Mouse (Mus musculus): ENCODE data around the gene Galns. TPM values are rescaled to one million over a fixed set of nuclear protein-coding genes. Genes with fewer than 3 reads are reported as not detected.
A peak's percentile ranks its signal among the peaks of the same experiment; 100 is the strongest.

Galns gene
- polyA plus RNA-seq, 1 experiment from 2014 or later, result 12.5 TPM

DNA sequence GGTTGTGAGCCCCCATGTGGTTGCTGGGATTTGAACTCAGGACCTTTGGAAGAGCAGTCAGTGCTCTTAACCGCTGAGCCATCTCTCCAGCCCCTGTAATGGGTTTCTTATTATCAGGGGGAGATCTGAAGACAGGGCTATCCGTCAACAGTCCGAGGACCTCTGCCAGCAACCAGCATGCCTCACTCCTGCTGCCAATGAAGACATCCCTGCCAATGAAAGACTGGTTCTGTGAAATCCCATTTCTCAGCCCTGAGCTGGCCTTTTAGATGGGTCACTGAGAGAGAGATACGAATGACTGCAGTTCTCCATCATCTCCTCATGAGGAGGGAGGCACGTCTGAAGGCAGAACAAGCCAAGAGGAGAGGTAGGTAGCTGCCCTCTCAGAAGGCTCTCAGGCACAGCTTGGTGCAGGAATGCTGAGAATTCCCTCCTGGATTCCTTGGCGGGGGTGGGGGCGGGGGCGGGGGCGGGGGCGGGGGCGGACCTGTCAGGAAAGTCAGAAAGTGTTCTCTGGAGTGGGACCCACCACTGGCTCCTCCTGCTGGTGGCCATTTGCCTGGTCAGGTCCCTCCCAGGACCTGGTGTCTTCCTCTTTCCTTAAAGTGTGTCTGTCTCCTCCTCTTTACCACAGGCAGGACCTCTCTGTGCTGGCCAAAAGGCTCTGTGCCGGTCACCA lies 52.5 kb downstream of the Galns start:
- peak; percentile 54 for TF ChIP-seq CTCF (IDR thresholded peaks at IDR 0.05; ENCODE audit: low read depth)
- ATAC-seq (ENCODE audit: insufficient read depth) (peak; percentile 51), DNase-seq (peak; percentile 65)
- no peak overlapping the region for H3K9ac ChIP-seq
- H3K27me3 ChIP-seq (ENCODE audit: insufficient read depth, low read length), result no peaks in the 10 kb centered on the region
- peaks cover 15% of the 10 kb centered on the region for H3K4me1 ChIP-seq (ENCODE audit: insufficient read depth)
- H3K4me3 ChIP-seq (ENCODE audit: low read depth, low read length), result no peak overlapping the region
- H3K36me3 ChIP-seq (ENCODE audit: insufficient read depth), result no peaks in the 10 kb centered on the region
- peak overlapping the region; percentile 51 for H3K27ac ChIP-seq (ENCODE audit: low read depth)
- no peak overlapping the region for H3K4me2 ChIP-seq
- H3K9me3 ChIP-seq (ENCODE audit: low read depth, low read length), result no peaks in the 10 kb centered on the region
- WGBS, result 5% methylated on average over 12 of the region's 12 CpGs

DNA sequence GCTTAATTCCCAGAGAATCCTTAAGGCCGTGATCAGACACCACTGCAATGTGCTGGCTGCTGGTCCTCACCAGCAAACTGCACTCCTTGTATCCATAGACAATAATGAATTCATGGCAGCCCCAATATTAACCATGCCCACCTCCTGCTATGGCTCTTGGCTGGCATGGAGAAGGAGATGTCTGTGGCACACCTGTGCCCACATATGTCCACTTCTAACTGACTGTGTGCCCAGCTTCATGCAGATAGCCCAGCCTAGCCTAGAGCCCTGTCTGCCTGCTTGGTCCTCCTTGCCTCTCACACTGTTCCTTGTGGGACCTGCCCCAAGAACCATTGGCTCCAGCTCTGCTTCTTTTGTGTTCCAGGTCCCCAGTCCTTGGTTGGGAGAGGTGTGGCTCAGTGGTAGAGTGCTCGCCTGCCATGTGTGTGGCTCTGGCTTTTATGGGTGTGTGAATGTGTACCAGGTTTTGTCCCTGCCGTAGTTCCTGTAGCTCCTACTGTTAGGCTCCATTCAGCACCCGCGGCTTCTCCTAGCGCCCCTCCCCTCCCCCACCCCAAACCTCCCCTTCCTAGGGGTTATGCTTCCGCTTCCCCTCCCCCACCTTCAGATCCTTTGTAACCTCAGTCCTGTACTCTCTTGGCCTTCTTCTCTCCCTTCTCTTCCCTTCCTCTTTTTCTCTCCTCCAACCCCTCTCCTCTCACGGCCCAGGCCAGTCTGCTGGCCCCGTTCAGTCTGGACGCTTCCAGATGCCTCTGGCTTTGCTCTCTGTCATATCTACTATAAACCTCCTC lies 53.8 kb downstream of the Galns start:
- no peak for TF ChIP-seq CTCF (IDR thresholded peaks at IDR 0.05; ENCODE audit: low read depth)
- peak overlapping the region; percentile 86 for H3K27ac ChIP-seq (ENCODE audit: low read depth)
- H3K4me1 ChIP-seq (ENCODE audit: insufficient read depth), result peaks cover 15% of the 10 kb centered on the region
- DNase-seq, result no peak
- no peaks in the 10 kb centered on the region for H3K27me3 ChIP-seq (ENCODE audit: insufficient read depth, low read length)
- no peaks in the 10 kb centered on the region for H3K9me3 ChIP-seq (ENCODE audit: low read depth, low read length)
- ATAC-seq (ENCODE audit: insufficient read depth), result no peak
- no peaks in the 10 kb centered on the region for H3K36me3 ChIP-seq (ENCODE audit: insufficient read depth)
- H3K4me2 ChIP-seq, result no peak overlapping the region; the same call in 1 of the 2 replicates
- no peak overlapping the region for H3K9ac ChIP-seq
- no peak overlapping the region for H3K4me3 ChIP-seq (ENCODE audit: low read depth, low read length)
- 30% methylated on average over 10 of the region's 10 CpGs for WGBS

DNA sequence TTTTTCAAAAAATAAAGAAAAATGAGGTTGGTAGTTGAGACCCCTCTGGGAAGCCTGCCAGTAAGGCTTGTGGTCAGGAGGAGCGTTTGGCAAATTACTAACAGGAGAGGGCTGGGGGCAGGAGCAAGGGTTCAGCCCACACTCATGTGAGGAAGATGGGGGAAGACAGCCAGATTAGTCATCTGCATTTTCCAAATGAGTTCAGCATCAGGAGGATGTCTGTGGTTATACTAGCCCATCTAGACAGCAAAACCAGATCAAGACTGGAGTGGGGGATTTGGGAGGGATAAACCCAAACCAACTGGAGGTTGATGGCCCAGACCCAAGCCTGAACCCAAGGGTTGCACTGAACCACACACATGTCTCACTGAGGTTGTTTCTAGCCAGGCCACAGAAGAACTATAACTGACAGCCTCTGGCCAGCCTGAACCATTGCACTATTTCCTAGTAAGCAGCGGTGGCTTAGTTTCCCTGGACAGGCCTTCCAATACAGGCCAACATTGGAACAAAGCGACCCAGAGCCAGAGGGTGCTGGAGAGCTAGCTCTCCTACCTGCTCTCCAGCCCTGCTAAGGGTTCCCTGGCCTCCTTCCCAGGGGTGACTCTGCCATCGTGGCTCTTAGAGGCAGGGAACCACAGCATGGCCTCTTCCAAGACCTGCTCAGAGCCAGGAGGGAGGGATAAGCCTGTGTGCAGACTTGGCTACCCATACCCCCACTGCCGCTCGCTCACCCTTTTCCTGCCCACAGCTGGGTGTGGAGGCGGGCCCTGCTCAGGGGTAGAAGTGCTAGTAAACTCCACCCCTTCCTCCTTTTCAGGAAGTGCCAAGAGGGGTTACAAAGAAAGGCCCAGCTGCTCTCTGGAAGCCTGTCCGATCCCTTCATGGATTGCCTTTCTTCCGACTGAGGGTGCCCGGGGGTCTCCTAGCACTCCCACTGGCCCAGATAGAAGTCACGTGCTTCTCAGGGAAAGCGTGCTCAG lies 54.9 kb downstream of the Galns start:
- H3K9me3 ChIP-seq (ENCODE audit: low read depth, low read length), result no peaks in the 10 kb centered on the region
- peak overlapping the region; percentile 86 for H3K27ac ChIP-seq (ENCODE audit: low read depth)
- 44% methylated on average over 12 of the region's 12 CpGs for WGBS
- peak overlapping the region; percentile 27 for H3K9ac ChIP-seq
- no peak for TF ChIP-seq CTCF (IDR thresholded peaks at IDR 0.05; ENCODE audit: low read depth)
- peak; percentile 75 for DNase-seq
- peak overlapping the region; percentile 37 for H3K4me2 ChIP-seq
- peaks cover 15% of the 10 kb centered on the region for H3K4me1 ChIP-seq (ENCODE audit: insufficient read depth)
- H3K36me3 ChIP-seq (ENCODE audit: insufficient read depth), result no peaks in the 10 kb centered on the region
- ATAC-seq (ENCODE audit: insufficient read depth), result peak; percentile 59
- no peaks in the 10 kb centered on the region for H3K27me3 ChIP-seq (ENCODE audit: insufficient read depth, low read length)
- no peak overlapping the region for H3K4me3 ChIP-seq (ENCODE audit: low read depth, low read length)

DNA sequence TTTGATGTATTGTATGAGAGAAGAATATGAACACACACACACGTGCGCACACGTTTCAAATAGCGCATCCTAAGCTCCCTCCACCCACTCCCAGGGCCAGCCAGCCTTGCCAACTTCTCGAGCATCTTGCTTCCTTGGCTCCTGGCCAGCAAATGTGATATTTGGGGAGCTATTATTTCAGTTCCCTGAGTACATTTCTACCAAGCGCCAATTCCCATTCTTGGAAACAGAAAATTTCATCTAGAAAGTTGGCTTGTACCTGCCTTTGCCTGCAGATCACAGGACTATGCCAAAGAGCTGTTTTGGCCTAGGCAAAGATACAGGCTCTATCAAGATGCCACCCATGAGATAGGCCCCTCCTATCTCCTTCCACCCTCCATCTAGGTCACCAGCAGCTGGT lies 56.5 kb downstream of the Galns start:
- no peak overlapping the region for H3K4me3 ChIP-seq (ENCODE audit: low read depth, low read length)
- H3K9me3 ChIP-seq (ENCODE audit: low read depth, low read length), result no peaks in the 10 kb centered on the region
- no peak overlapping the region for H3K9ac ChIP-seq
- no peak overlapping the region for H3K4me2 ChIP-seq
- no peak overlapping the region for H3K27ac ChIP-seq (ENCODE audit: low read depth)
- no peak for TF ChIP-seq CTCF (IDR thresholded peaks at IDR 0.05; ENCODE audit: low read depth)
- ATAC-seq (ENCODE audit: insufficient read depth), result no peak
- no peaks in the 10 kb centered on the region for H3K36me3 ChIP-seq (ENCODE audit: insufficient read depth)
- 53% methylated on average over 6 of the region's 6 CpGs for WGBS
- H3K27me3 ChIP-seq (ENCODE audit: insufficient read depth, low read length), result no peaks in the 10 kb centered on the region
- peak; percentile 64 for DNase-seq
- H3K4me1 ChIP-seq (ENCODE audit: insufficient read depth), result peaks cover 15% of the 10 kb centered on the region

DNA sequence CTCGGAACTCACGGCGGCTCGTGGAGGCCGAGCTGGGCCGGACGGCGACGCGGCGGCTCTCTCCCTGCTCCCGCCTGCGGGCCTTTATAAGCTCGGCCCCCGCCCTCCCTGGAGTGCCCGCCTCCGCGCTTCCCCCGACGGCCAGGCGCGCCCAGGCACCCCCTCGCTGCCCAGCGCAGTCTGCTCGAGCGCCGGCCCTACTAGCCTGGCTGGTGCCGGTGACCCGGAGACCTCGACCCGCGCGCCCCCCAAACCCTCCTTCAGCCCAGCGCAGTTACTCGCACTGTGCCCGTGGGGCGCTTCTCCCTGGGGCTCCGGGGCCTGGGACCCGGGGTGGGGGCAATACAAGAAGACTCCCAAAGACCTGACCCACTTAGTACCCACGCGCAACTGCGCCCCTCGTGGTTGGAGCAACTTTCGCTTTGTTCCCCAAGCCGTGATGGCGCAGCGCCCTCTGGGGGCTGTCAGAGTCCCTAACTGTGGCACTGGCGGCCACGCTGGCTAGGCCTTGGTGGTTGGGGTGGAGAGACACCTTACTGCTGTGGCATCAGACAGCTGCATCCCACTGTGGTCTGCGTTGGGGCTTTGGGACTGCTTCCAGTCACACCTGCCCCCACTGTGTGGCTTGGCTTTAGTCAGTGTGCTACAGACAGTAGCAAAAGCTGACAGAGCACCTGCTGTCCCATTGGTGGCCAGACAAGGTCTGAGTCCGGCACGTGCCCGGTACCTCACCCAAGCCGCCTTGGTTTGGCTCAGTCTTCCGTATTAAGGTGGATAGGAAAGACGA lies 59.8 kb downstream of the Galns start, which contains the start of gene Piezo1:
Gene Piezo1 (minus strand): TSS at position 65 of the 787 bp plus-strand sequence.
- Histone ChIP-seq H3K36me3 (ENCODE audit: insufficient read depth) (0 out of 2 replicates have a peak, but pooled peaks cover 6% of the 10 kb centered on the region), H3K4me2 (peak within 1 kb of the TSS; percentile 93), H3K27ac (ENCODE audit: low read depth) (peak within 1 kb of the TSS; percentile 92), H3K9me3 (ENCODE audit: low read depth, low read length) (no peaks in the 10 kb centered on the region), H3K9ac (peak within 1 kb of the TSS; percentile 94), H3K4me1 (ENCODE audit: insufficient read depth) (peaks cover 20% of the 10 kb centered on the region), H3K27me3 (ENCODE audit: insufficient read depth, low read length) (no peaks in the 10 kb centered on the region), H3K4me3 (ENCODE audit: low read depth, low read length) (peak within 1 kb of the TSS; percentile 82)
- WGBS, result 10% methylated on average over 51 of the region's 56 CpGs
- DNase-seq (peak; percentile 95), ATAC-seq (ENCODE audit: insufficient read depth) (peak; percentile 86)
- TF ChIP-seq CTCF (IDR thresholded peaks at IDR 0.05; ENCODE audit: low read depth), result peak; percentile 100

DNA sequence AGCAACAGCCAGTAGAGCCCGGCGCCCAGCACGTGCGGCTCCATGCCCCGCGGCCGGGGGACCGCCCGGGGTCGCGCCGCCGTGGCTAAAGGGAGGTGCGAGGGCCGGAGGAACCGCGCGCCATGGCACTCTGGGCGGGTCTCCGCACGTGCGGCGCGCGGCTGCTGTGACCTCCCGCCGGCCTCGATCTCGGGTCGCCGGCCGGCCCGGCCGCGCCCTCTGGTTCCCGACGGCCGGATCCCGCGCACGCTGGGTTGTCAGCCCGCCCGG lies 60.3 kb downstream of the Galns start:
- Histone ChIP-seq H3K9ac (peak overlapping the region; percentile 94), H3K4me3 (ENCODE audit: low read depth, low read length) (peak overlapping the region; percentile 82), H3K27ac (ENCODE audit: low read depth) (peak overlapping the region; percentile 92), H3K9me3 (ENCODE audit: low read depth, low read length) (no peaks in the 10 kb centered on the region), H3K4me2 (peak overlapping the region; percentile 93), H3K27me3 (ENCODE audit: insufficient read depth, low read length) (no peaks in the 10 kb centered on the region), H3K36me3 (ENCODE audit: insufficient read depth) (0 out of 2 replicates have a peak, but pooled peaks cover 6% of the 10 kb centered on the region), H3K4me1 (ENCODE audit: insufficient read depth) (peaks cover 18% of the 10 kb centered on the region)
- TF ChIP-seq CTCF (IDR thresholded peaks at IDR 0.05; ENCODE audit: low read depth), result no peak
- under 1% methylated on average over 43 of the region's 43 CpGs for WGBS
- DNase-seq (no peak), ATAC-seq (ENCODE audit: insufficient read depth) (peak; percentile 49)

All from lung, embryonic 14.5 days (tissue).